Mouse (Mus musculus): ENCODE results near the gene Saal1. TPM values are rescaled to one million over a fixed set of nuclear protein-coding genes. Genes with fewer than 3 reads are reported as not detected.
"Not testable (repeated sequence)": the region's sequence is repeated elsewhere in the genome, so short reads cannot be mapped to it uniquely, and the experiment has no call there.

Saal1 gene
- polyA plus RNA-seq, 1 experiment from 2014 or later = 27.8 TPM

GRCm38 (mm10) chr7:46652279-46652678, 58.2 kb downstream of the Saal1 start:
- no peaks in the 10 kb centered on the region for H3K9me3 ChIP-seq (replicated peaks)
- no peak overlapping the region for H3K4me3 ChIP-seq (replicated peaks)
- no peak overlapping the region for H3K4me2 ChIP-seq (replicated peaks)
- no peaks in the 10 kb centered on the region for H3K4me1 ChIP-seq
- no peak for ATAC-seq (ENCODE audit: insufficient number of reproducible peaks, low FRiP score, low TSS enrichment, low read depth)
- H3K36me3 ChIP-seq = no peaks in the 10 kb centered on the region
- WGBS = 65% methylated on average over 2 of the region's 2 CpGs
- no peak overlapping the region for H3K9ac ChIP-seq
- H3K27me3 ChIP-seq = no peaks in the 10 kb centered on the region
- no peak overlapping the region for H3K27ac ChIP-seq (replicated peaks)

GRCm38 (mm10) chr7:46650231-46650630, 60.2 kb downstream of the Saal1 start:
- not testable (repeated sequence) for H3K4me3 ChIP-seq (replicated peaks); H3K9ac ChIP-seq; H3K4me1 ChIP-seq; H3K36me3 ChIP-seq; H3K27ac ChIP-seq (replicated peaks); H3K4me2 ChIP-seq (replicated peaks); H3K9me3 ChIP-seq (replicated peaks); H3K27me3 ChIP-seq; ATAC-seq (ENCODE audit: insufficient number of reproducible peaks, low FRiP score, low TSS enrichment, low read depth)
- 51% methylated on average over 5 of the region's 5 CpGs for WGBS

GRCm38 (mm10) chr7:46648431-46649140, 61.9 kb downstream of the Saal1 start:
- no peaks in the 10 kb centered on the region for H3K9me3 ChIP-seq (replicated peaks)

GRCm38 (mm10) chr7:46643172-46643571, 67.3 kb downstream of the Saal1 start:
- Histone ChIP-seq H3K9me3 (replicated peaks) (no peaks in the 10 kb centered on the region), H3K9ac (no peak overlapping the region), H3K27me3 (0 out of 2 replicates have a peak, but pooled peaks cover 3% of the 10 kb centered on the region), H3K4me1 (peaks cover 12% of the 10 kb centered on the region), H3K36me3 (no peaks in the 10 kb centered on the region), H3K4me2 (replicated peaks) (no peak overlapping the region), H3K27ac (replicated peaks) (no peak overlapping the region), H3K4me3 (replicated peaks) (no peak overlapping the region)
- ATAC-seq (ENCODE audit: insufficient number of reproducible peaks, low FRiP score, low TSS enrichment, low read depth) = no peak
- 86% methylated on average over 1 of the region's 1 CpGs for WGBS

More at GRCm38 (mm10) chr7:46648431-46649140, 61.9 kb downstream of the Saal1 start:
- H3K4me2 ChIP-seq (replicated peaks) = no peak overlapping the region
- 72% methylated on average over 4 of the region's 4 CpGs for WGBS
- no peak overlapping the region for H3K27ac ChIP-seq (replicated peaks)
- H3K4me1 ChIP-seq = no peaks in the 10 kb centered on the region
- H3K4me3 ChIP-seq (replicated peaks) = no peak overlapping the region
- H3K27me3 ChIP-seq = no peaks in the 10 kb centered on the region
- H3K9ac ChIP-seq = no peak overlapping the region
- no peaks in the 10 kb centered on the region for H3K36me3 ChIP-seq
- no peak for ATAC-seq (ENCODE audit: insufficient number of reproducible peaks, low FRiP score, low TSS enrichment, low read depth)

- Histone ChIP-seq H3K9me3 (replicated peaks) (no peaks in the 10 kb centered on the region), H3K36me3 (no peaks in the 10 kb centered on the region), H3K27me3 (0 out of 2 replicates have a peak, but pooled peaks cover 3% of the 10 kb centered on the region), H3K27ac (replicated peaks) (no peak overlapping the region), H3K4me3 (replicated peaks) (peak overlapping the region; percentile 73), H3K4me1 (peaks cover 12% of the 10 kb centered on the region), H3K4me2 (replicated peaks) (peak overlapping the region; percentile 84), H3K9ac (peak overlapping the region; percentile 79; the same call in 1 of the 2 replicates)
- peak; percentile 44 for ATAC-seq (ENCODE audit: insufficient number of reproducible peaks, low FRiP score, low TSS enrichment, low read depth)
- 21% methylated on average over 17 of the region's 17 CpGs for WGBS
These were observed 70.4 kb downstream of the Saal1 start for GRCm38 (mm10) chr7:46640062-46640461.

GRCm38 (mm10) chr7:46639692-46640031, 70.8 kb downstream of the Saal1 start, which contains the start of gene Sergef:
Gene Sergef, minus strand, starts transcription at chr7:46639807.
- peak; percentile 93 for ATAC-seq (ENCODE audit: insufficient number of reproducible peaks, low FRiP score, low TSS enrichment, low read depth)
- Histone ChIP-seq H3K27ac (replicated peaks) (peak within 1 kb of the TSS; percentile 58; the same call in 1 of the 2 replicates), H3K4me2 (replicated peaks) (peak within 1 kb of the TSS; percentile 84), H3K4me3 (replicated peaks) (peak within 1 kb of the TSS; percentile 73), H3K9ac (peak within 1 kb of the TSS; percentile 79), H3K36me3 (no peaks in the 10 kb centered on the region), H3K9me3 (replicated peaks) (no peaks in the 10 kb centered on the region), H3K27me3 (0 out of 2 replicates have a peak, but pooled peaks cover 3% of the 10 kb centered on the region), H3K4me1 (peaks cover 12% of the 10 kb centered on the region)
- WGBS = 2% methylated on average over 30 of the region's 30 CpGs

GRCm38 (mm10) chr7:46638889-46639691, 71.4 kb downstream of the Saal1 start:
- peak overlapping the region; percentile 79 for H3K9ac ChIP-seq
- H3K4me1 ChIP-seq = peaks cover 12% of the 10 kb centered on the region
- H3K36me3 ChIP-seq = no peaks in the 10 kb centered on the region
- ATAC-seq (ENCODE audit: insufficient number of reproducible peaks, low FRiP score, low TSS enrichment, low read depth) = no peak; the same call in 1 of the 2 replicates
- WGBS = 8% methylated on average over 32 of the region's 32 CpGs
- peak overlapping the region; percentile 84 for H3K4me2 ChIP-seq (replicated peaks)
- no peaks in the 10 kb centered on the region for H3K9me3 ChIP-seq (replicated peaks)
- H3K4me3 ChIP-seq (replicated peaks) = peak overlapping the region; percentile 73
- H3K27ac ChIP-seq (replicated peaks) = peak overlapping the region; percentile 58; the same call in 1 of the 2 replicates
- H3K27me3 ChIP-seq = 0 out of 2 replicates have a peak, but pooled peaks cover 3% of the 10 kb centered on the region

Other genes starting within 250 kb of the Saal1 start
- 15.0 and 16.6 TPM in 2 replicates for gene Sergef, start 70.9 kb downstream of the Saal1 start, polyA plus RNA-seq (2015; fragmentation: Nextera tagmentation; extraction: Ambion mirVana)
- gene Tph1, start 38.1 kb downstream of the Saal1 start, polyA plus RNA-seq (2015; fragmentation: Nextera tagmentation; extraction: Ambion mirVana) = 2.2 and 3.4 TPM in 2 replicates
- 0.33 and 0.91 TPM in 2 replicates for gene Saa3, start 5.0 kb upstream of the Saal1 start, polyA plus RNA-seq (2015; fragmentation: Nextera tagmentation; extraction: Ambion mirVana)
- gene Saa4, start 21.9 kb upstream of the Saal1 start, polyA plus RNA-seq (2015; fragmentation: Nextera tagmentation; extraction: Ambion mirVana) = not detected in 2 replicates
- gene Saa1, start 32.3 kb upstream of the Saal1 start, polyA plus RNA-seq (2015; fragmentation: Nextera tagmentation; extraction: Ambion mirVana) = 0.80 TPM in 1 of 2 replicates, not detected in the other
- not detected in 2 replicates for gene Saa2, start 41.1 kb upstream of the Saal1 start, polyA plus RNA-seq (2015; fragmentation: Nextera tagmentation; extraction: Ambion mirVana)
- gene Hps5, start 85.4 kb upstream of the Saal1 start, polyA plus RNA-seq (2015; fragmentation: Nextera tagmentation; extraction: Ambion mirVana) = 21.2 and 23.4 TPM in 2 replicates
- 47.1 and 48.5 TPM in 2 replicates for gene Gtf2h1, start 85.4 kb upstream of the Saal1 start, polyA plus RNA-seq (2015; fragmentation: Nextera tagmentation; extraction: Ambion mirVana)
- 1,512 and 1,560 TPM in 2 replicates for gene Ldha, start 130.8 kb upstream of the Saal1 start, polyA plus RNA-seq (2015; fragmentation: Nextera tagmentation; extraction: Ambion mirVana)
- 0.35 TPM in 1 of 2 replicates, not detected in the other for gene Ldhc, start 150.5 kb upstream of the Saal1 start, polyA plus RNA-seq (2015; fragmentation: Nextera tagmentation; extraction: Ambion mirVana)
- 175 and 193 TPM in 2 replicates for gene Tsg101, start 209.3 kb upstream of the Saal1 start, polyA plus RNA-seq (2015; fragmentation: Nextera tagmentation; extraction: Ambion mirVana)
- 9.8 and 10.7 TPM in 2 replicates for gene Uevld, start 247.8 kb upstream of the Saal1 start, polyA plus RNA-seq (2015; fragmentation: Nextera tagmentation; extraction: Ambion mirVana)

Data from embryonic facial prominence, embryonic 15.5 days (tissue).